Comparison of ENCODE assay signal across 26 mouse cellular contexts in the genomic region with DNA sequence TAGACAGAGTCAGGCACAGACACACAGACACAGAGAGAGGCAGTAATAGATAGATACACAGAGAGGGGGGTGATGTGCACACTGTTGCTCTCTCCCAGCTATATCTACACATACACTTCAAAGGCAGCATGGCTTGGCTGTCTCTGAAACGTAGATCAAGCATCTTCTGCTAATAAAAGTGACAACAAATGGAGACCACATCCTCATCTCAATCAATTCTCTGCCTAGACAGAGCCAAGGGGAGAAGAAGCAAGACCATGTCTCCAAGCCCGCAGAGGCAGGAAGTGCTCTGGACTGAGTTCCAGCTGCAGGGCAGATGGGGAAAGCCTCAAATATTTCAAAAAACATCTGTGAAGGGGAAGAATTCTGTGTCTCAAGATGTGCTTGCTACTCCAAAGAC.
A peak's percentile ranks its signal among the peaks of the same experiment; 100 is the strongest.
DNase-seq lines count a peak whose midpoint lies in the region; ATAC-seq and TF ChIP-seq lines count a peak whose summit lies in the region.
"Had no signal": no experiment of that assay in that cellular context is flagged by ENCODE, and none has a peak within 500 bp of the region (broad histone marks: within the 10 kb centered on the region; RNA-seq: fewer than 3 reads in every experiment).

No protein-coding gene starts in this region.

- H3K9me3 ChIP-seq in embryonic facial prominence, embryonic 14.5 days (ENCODE audit: control insufficient read depth, low read length): no peaks in the 10 kb centered on the region
- no peaks in the 10 kb centered on the region for H3K9me3 ChIP-seq in embryonic facial prominence, embryonic 10.5 days
- H3K9me3 ChIP-seq: embryonic facial prominence, embryonic 15.5 days; heart, embryonic 10.5 days; heart, embryonic 13.5 days; hindbrain, embryonic 15.5 days; intestine, embryonic 15.5 days had no signal

- H3K4me3 ChIP-seq in embryonic facial prominence, embryonic 14.5 days (ENCODE audit: low read depth, low read length): no peak overlapping the region
- H3K4me3 ChIP-seq in embryonic facial prominence, embryonic 10.5 days: no peak overlapping the region
- H3K4me3 ChIP-seq in thymus, adult 2 months (ENCODE audit: control insufficient read depth, insufficient read depth, low read length): no peak overlapping the region
- H3K4me3 ChIP-seq: embryonic facial prominence, embryonic 15.5 days; heart, embryonic 10.5 days; heart, embryonic 13.5 days; hindbrain, embryonic 15.5 days; intestine, embryonic 15.5 days had no signal

- H3K4me1 ChIP-seq in embryonic facial prominence, embryonic 14.5 days (ENCODE audit: control insufficient read depth, insufficient read depth, low read length): no peaks in the 10 kb centered on the region
- H3K4me1 ChIP-seq in embryonic facial prominence, embryonic 10.5 days: no peaks in the 10 kb centered on the region
- peaks cover 2% of the 10 kb centered on the region; the same call in 1 of the 2 replicates for H3K4me1 ChIP-seq in thymus, adult 2 months (replicated peaks; ENCODE audit: control insufficient read depth, insufficient read depth, low read length)
- H3K4me1 ChIP-seq: embryonic facial prominence, embryonic 15.5 days; heart, embryonic 10.5 days; heart, embryonic 13.5 days; hindbrain, embryonic 15.5 days; intestine, embryonic 15.5 days had no signal

- H3K27ac ChIP-seq in embryonic facial prominence, embryonic 14.5 days (replicated peaks; ENCODE audit: low read depth, low read length): no peak overlapping the region
- H3K27ac ChIP-seq in embryonic facial prominence, embryonic 10.5 days (replicated peaks): no peak overlapping the region
- no peak overlapping the region for H3K27ac ChIP-seq in thymus, adult 2 months (ENCODE audit: control insufficient read depth, insufficient read depth, low read length)
- H3K27ac ChIP-seq: embryonic facial prominence, embryonic 15.5 days; heart, embryonic 10.5 days; heart, embryonic 13.5 days; hindbrain, embryonic 15.5 days; intestine, embryonic 15.5 days had no signal

- H3K9ac ChIP-seq in embryonic facial prominence, embryonic 14.5 days (ENCODE audit: low read depth, low read length): no peak overlapping the region
- H3K9ac ChIP-seq: embryonic facial prominence, embryonic 15.5 days; forebrain, postnatal 0 days; heart, embryonic 13.5 days; hindbrain, embryonic 15.5 days; intestine, embryonic 15.5 days had no signal

- WGBS in embryonic facial prominence, embryonic 14.5 days: 61% methylated on average over 2 of the region's 2 CpGs
- 67% methylated on average over 2 of the region's 2 CpGs for WGBS in embryonic facial prominence, embryonic 10.5 days
- WGBS in thymus, adult 2 months: 10% methylated on average over 2 of the region's 2 CpGs

- no peaks in the 10 kb centered on the region for H3K27me3 ChIP-seq in embryonic facial prominence, embryonic 14.5 days (replicated peaks; ENCODE audit: control insufficient read depth, insufficient read depth, low read length)
- no peaks in the 10 kb centered on the region for H3K27me3 ChIP-seq in embryonic facial prominence, embryonic 10.5 days (replicated peaks; ENCODE audit: low read depth, poor library complexity, severe bottlenecking)
- no peaks in the 10 kb centered on the region for H3K27me3 ChIP-seq in thymus, adult 2 months (ENCODE audit: control insufficient read depth, insufficient read depth, low read length)
- H3K27me3 ChIP-seq: embryonic facial prominence, embryonic 15.5 days; heart, embryonic 13.5 days; hindbrain, embryonic 15.5 days; intestine, embryonic 15.5 days had no signal

- ATAC-seq in embryonic facial prominence, embryonic 14.5 days (ENCODE audit: low read depth): no peak
- peak; percentile 71 for ATAC-seq in activated CD4-positive, CD25-positive, alpha-beta regulatory T cell, adult 4 months
- ATAC-seq: forebrain, embryonic 14.5 days; forebrain, postnatal 0 days; intestine, embryonic 15.5 days had no signal

- DNase-seq in embryonic facial prominence, embryonic 14.5 days (ENCODE audit: low spot score): peak; percentile 6
- DNase-seq in embryonic facial prominence, embryonic 10.5 days (ENCODE audit: low spot score): no peak
- peak; percentile 11 for DNase-seq in thymus, postnatal 4 days
- DNase-seq in thymus, adult 2 months: no peak
- DNase-seq in frontal cortex, postnatal 25 days (ENCODE audit: low spot score in 2 of 2): no peak
- DNase-seq in right cerebral cortex, postnatal 14 days: no peak
- DNase-seq in left cerebral cortex, adult 9 months (ENCODE audit: low spot score in 2 of 2): no peak
- DNase-seq: adrenal gland, adult 2 months; adrenal gland, postnatal 14 days; cerebellum, adult 11 months; cerebellum, adult 8-10 months; cerebellum, postnatal 10 days; cerebellum, postnatal 36 days; embryo, embryonic 11 days; forebrain, postnatal 0 days; gastrocnemius, postnatal 25 days; heart, adult 18-20 months; heart, postnatal 14 days; heart, postnatal 4 days had no signal

- TF ChIP-seq CTCF in thymus, adult 2 months (IDR thresholded peaks at IDR 0.05; ENCODE audit: borderline replicate concordance, control insufficient read depth, extremely low read depth, insufficient read depth, low read length, poor library complexity): no peak

- no peak for TF ChIP-seq POLR2A in thymus, adult 2 months (IDR thresholded peaks at IDR 0.05; ENCODE audit: control insufficient read depth, extremely low read depth, insufficient read depth, low read length, poor library complexity)

- H3K36me3 ChIP-seq in embryonic facial prominence, embryonic 14.5 days (ENCODE audit: control insufficient read depth, insufficient read depth, low read length): no peaks in the 10 kb centered on the region
- H3K36me3 ChIP-seq in embryonic facial prominence, embryonic 10.5 days (replicated peaks): no peaks in the 10 kb centered on the region
- H3K36me3 ChIP-seq in thymus, adult 2 months (ENCODE audit: control insufficient read depth, insufficient read depth, low read length): no peaks in the 10 kb centered on the region
- H3K36me3 ChIP-seq: embryonic facial prominence, embryonic 15.5 days; heart, embryonic 10.5 days; heart, embryonic 13.5 days; hindbrain, embryonic 15.5 days; intestine, embryonic 15.5 days had no signal

- H3K4me2 ChIP-seq in embryonic facial prominence, embryonic 14.5 days (ENCODE audit: low read depth, low read length): no peak overlapping the region
- H3K4me2 ChIP-seq: embryonic facial prominence, embryonic 15.5 days; heart, embryonic 13.5 days; hindbrain, embryonic 15.5 days; intestine, embryonic 15.5 days had no signal

Comparison
In these comparisons a context has a peak if more than half of its experiments do, and no peak if none do; other contexts are left out.
1. DNase-seq: peak in embryonic facial prominence, embryonic 14.5 days (single experiment) and thymus, postnatal 4 days (single experiment); none in embryonic facial prominence, embryonic 10.5 days (single experiment), thymus, adult 2 months (single experiment), frontal cortex, postnatal 25 days (0 of 2), right cerebral cortex, postnatal 14 days (single experiment) and left cerebral cortex, adult 9 months (0 of 2).